Mouse (Mus musculus): ENCODE data around the gene Chtop.

- TF ChIP-seq CTCF (IDR thresholded peaks at IDR 0.05; ENCODE audit: low read depth) = no peak
- TF ChIP-seq EP300 (IDR thresholded peaks at IDR 0.05; ENCODE audit: low read depth) = no peak
Measured at GRCm38 (mm10) chr3:90526076-90526475, 16.8 kb upstream of the Chtop start.
